Mouse (Mus musculus): ENCODE data around the gene Crtc2. TPM values are rescaled to one million over a fixed set of nuclear protein-coding genes. Genes with fewer than 3 reads are reported as not detected.

The Crtc2 gene
- polyA plus RNA-seq, 1 experiment from 2014 or later: 14.6 TPM

DNA sequence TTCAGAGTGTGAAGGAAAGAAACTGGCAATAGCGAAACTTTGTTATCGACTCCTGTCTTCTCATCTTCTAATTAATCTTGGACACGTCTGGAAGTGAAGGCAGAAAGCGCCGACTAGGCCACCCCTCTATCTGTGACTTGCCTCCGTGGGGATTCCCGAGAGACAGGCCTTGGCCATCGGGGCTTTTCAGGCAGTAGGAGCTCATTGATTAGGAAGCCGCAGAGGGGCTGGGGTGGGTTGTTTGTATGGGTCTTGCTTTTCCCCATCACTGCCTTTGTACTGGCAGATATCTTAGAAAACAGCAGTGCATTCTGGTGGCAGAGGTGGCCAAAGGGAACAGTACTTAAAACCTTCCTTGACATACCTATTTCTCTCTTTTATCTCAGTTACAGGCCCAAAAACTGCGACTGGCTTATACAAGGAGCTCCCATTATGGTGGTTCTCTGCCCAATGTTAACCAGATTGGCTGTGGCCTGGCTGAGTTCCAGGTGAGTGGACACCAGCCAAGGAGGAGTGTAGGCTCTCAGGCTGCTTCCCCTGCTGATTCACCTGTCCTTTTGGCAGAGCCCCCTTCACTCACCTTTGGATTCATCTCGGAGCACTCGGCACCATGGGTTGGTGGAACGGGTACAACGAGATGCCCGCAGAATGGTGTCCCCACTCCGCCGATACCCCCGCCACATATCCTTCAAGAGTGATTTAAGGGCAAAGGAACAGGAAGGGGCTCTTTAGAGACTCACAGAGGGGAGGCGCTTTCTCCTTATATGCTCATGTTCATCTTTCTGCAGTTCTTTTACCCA lies 3.0 kb downstream of the Crtc2 start:
- ATAC-seq (ENCODE audit: insufficient number of reproducible peaks, low FRiP score): no peak
- Histone ChIP-seq H3K4me1 (replicated peaks) (peaks cover 7% of the 10 kb centered on the region), H3K27me3 (replicated peaks) (no peaks in the 10 kb centered on the region), H3K9ac (no peak overlapping the region), H3K9me3 (replicated peaks) (no peaks in the 10 kb centered on the region), H3K4me3 (no peak overlapping the region), H3K36me3 (peaks cover 53% of the 10 kb centered on the region), H3K4me2 (no peak overlapping the region), H3K27ac (ENCODE audit: poor library complexity, severe bottlenecking) (no peak overlapping the region)
- 87% methylated on average over 19 of the region's 19 CpGs for WGBS

DNA sequence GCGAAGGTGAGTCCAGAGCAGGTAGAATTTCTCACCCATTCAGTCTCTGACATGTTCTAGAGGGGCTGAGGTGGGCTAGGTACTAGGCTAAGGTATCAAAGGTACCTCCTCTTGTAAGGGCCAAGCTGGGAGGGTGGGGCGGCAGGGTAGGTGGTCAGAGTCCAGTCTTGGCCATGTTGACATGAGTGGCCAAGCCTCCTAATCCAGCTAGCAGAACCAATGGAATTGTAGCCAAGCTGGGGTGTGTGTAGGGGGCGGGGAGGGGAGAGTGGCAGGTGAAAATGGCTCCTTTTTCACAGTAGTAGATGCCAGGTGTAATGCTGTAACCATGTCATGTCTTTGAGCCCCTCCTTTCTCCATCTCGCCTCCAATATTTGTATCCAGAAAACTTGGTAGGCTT lies 4.6 kb downstream of the Crtc2 start:
- no peak overlapping the region for H3K4me2 ChIP-seq
- 86% methylated on average over 4 of the region's 4 CpGs for WGBS
- H3K4me3 ChIP-seq: no peak overlapping the region
- H3K4me1 ChIP-seq (replicated peaks): peaks cover 7% of the 10 kb centered on the region
- peaks cover 69% of the 10 kb centered on the region for H3K36me3 ChIP-seq
- no peaks in the 10 kb centered on the region for H3K9me3 ChIP-seq (replicated peaks)
- H3K27ac ChIP-seq (ENCODE audit: poor library complexity, severe bottlenecking): no peak overlapping the region
- no peak for ATAC-seq (ENCODE audit: insufficient number of reproducible peaks, low FRiP score)
- no peaks in the 10 kb centered on the region for H3K27me3 ChIP-seq (replicated peaks)
- H3K9ac ChIP-seq: no peak overlapping the region

DNA sequence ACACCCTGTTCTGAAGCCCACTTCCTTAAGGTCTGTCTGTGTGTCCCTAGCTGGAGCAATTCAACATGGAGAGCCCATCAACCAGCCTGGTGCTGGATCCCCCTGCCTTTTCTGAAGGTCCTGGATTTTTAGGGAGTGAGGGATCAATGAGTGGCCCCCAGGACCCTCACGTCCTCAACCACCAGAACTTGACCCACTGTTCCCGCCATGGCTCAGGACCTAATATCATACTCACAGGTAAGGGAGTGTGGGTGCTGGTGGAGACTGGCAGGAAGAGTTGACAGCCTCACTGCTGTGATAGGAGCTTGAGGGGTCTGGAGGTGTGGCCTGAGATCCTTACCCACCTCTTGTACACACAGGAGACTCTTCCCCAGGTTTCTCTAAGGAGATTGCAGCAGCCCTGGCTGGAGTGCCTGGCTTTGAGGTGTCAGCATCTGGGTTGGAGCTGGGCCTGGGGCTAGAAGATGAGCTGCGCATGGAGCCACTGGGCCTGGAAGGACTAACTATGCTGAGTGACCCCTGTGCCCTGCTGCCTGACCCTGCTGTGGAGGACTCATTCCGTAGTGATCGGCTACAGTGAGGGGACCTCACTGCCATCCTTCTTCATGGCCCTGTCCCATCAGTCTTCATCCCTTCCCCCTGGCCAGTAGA lies 9.3 kb downstream of the Crtc2 start:
- Histone ChIP-seq H3K9me3 (replicated peaks) (no peaks in the 10 kb centered on the region), H3K27me3 (replicated peaks) (no peaks in the 10 kb centered on the region), H3K36me3 (peaks cover 56% of the 10 kb centered on the region), H3K27ac (ENCODE audit: poor library complexity, severe bottlenecking) (no peak overlapping the region), H3K4me1 (replicated peaks) (peaks cover 20% of the 10 kb centered on the region), H3K9ac (no peak overlapping the region), H3K4me2 (no peak overlapping the region), H3K4me3 (no peak overlapping the region)
- 88% methylated on average over 5 of the region's 5 CpGs for WGBS
- no peak for ATAC-seq (ENCODE audit: insufficient number of reproducible peaks, low FRiP score)

DNA sequence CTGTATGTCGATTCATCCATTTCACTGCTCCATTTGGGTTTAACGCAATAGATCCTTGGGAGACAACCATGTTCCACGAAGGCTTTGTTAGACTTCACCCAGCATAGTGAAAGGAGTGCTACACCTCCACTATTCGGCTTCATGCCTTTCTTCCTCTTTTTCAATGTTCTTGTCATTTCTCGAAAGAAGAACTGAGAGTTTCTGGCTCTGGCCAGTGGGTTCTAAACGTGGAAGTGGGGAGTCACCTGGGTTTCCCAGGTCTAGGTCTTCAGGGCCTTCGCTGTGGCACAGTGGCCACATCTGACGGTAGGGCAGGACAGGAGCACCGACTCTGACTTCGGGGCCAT lies 10.7 kb downstream of the Crtc2 start:
- ATAC-seq (ENCODE audit: insufficient number of reproducible peaks, low FRiP score): no peak
- WGBS: 32% methylated on average over 10 of the region's 10 CpGs
- Histone ChIP-seq H3K9me3 (replicated peaks) (no peaks in the 10 kb centered on the region), H3K27ac (ENCODE audit: poor library complexity, severe bottlenecking) (peak overlapping the region; percentile 98; the same call in 1 of the 2 replicates), H3K4me3 (peak overlapping the region; percentile 90), H3K9ac (peak overlapping the region; percentile 95; the same call in 1 of the 2 replicates), H3K4me1 (replicated peaks) (peaks cover 20% of the 10 kb centered on the region), H3K36me3 (peaks cover 50% of the 10 kb centered on the region), H3K4me2 (peak overlapping the region; percentile 78), H3K27me3 (replicated peaks) (no peaks in the 10 kb centered on the region)

DNA sequence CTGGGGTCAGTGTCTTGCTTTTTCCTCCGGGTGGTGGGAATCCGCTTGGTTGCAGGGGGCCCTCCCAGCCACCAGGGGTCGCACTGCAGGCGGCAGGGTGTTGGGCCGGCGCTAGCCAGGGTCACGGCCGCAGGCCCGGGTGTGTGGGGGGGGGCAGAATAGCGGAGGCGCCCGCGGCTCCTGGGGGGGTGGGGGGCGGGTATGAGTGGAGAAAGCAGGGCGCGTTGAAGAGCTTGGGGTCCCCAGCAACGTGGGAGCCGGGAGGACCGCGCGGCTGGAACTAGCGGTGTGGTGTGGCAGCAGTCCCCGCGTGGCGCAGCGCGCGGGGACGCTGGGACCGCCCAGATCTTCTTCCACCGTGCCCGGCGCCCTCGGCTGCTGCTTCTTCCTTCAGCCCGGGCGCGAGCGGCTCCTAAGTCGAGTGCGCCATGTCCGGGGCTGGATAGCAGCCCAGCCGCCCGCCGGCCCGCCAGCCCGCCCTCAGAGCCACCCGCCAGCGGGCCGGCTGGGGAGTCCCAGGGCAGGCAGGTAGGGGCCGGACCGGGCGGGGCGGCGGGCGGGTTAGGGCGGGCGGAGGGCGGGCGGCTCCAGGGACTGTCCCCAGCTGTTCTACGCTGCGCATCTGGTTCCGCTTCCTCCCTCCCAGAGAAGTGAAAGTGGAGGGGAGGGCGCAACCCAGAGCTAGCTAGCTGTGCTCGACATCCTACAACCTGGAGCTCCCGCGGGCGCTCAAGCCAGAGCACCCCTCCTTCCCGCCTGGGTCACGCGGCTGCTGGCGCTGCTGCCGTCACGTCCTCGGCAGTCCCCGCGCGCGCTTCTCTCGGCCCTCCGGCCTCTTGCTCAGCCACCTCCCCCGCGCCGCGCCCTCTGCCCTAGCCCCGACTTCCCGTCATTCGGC lies 11.3 kb downstream of the Crtc2 start, which contains the start of gene Dennd4b:
TSS of gene Dennd4b (plus strand) at position 152 of the 898 bp plus-strand sequence.
- peaks cover 20% of the 10 kb centered on the region for H3K4me1 ChIP-seq (replicated peaks)
- H3K4me3 ChIP-seq: peak within 1 kb of the TSS; percentile 90
- peak within 1 kb of the TSS; percentile 78 for H3K4me2 ChIP-seq
- WGBS: under 1% methylated on average over 82 of the region's 87 CpGs
- H3K27ac ChIP-seq (ENCODE audit: poor library complexity, severe bottlenecking): peak within 1 kb of the TSS; percentile 98
- peaks cover 49% of the 10 kb centered on the region for H3K36me3 ChIP-seq
- peak within 1 kb of the TSS; percentile 95 for H3K9ac ChIP-seq
- no peaks in the 10 kb centered on the region for H3K27me3 ChIP-seq (replicated peaks)
- no peaks in the 10 kb centered on the region for H3K9me3 ChIP-seq (replicated peaks)
- ATAC-seq (ENCODE audit: insufficient number of reproducible peaks, low FRiP score): peak; percentile 89

DNA sequence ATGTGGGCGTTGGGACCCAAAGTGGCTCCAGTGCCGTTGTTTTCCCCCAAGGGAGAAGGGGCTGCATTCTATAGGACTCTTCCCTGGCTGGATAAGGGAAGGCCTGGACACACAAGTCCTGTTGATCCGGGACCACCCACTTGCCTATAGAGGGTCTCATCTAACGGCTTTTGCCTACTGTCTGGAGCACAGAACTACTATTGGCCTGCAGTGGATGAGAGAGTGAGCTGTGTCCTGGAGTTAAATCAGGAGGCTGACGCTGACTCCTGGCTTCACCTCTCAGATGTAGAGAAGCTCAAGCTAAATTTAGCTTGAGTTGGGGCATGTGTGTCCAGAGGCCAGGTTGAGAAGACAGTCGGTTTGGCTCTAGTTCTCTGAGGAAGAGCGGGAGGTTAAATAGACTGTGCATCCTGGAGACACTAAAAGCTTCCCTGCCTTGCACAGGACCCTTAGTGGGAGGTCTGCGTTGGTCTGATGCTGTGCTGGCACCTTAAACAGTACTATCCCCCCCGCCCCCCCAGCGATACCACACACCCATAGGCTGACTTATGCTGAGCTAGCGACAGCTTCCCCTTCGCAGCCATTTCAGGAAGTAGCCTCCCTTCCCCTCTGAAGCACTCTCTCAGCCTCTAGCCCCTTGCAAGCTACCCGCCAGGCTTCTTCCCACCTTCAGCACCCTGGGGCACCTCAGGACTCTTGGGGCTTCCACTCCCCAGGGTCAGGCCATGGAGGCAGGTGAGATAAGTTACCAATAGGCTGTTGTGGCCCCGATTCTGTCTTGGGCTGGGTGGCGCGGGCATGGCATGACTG lies 12.2 kb downstream of the Crtc2 start:
- Histone ChIP-seq H3K4me1 (replicated peaks) (peaks cover 20% of the 10 kb centered on the region), H3K27ac (ENCODE audit: poor library complexity, severe bottlenecking) (peak overlapping the region; percentile 98), H3K9me3 (replicated peaks) (no peaks in the 10 kb centered on the region), H3K4me2 (peak overlapping the region; percentile 78), H3K4me3 (peak overlapping the region; percentile 90), H3K36me3 (peaks cover 49% of the 10 kb centered on the region), H3K27me3 (replicated peaks) (no peaks in the 10 kb centered on the region), H3K9ac (peak overlapping the region; percentile 95)
- WGBS: 12% methylated on average over 16 of the region's 16 CpGs
- peak; percentile 19 for ATAC-seq (ENCODE audit: insufficient number of reproducible peaks, low FRiP score)

DNA sequence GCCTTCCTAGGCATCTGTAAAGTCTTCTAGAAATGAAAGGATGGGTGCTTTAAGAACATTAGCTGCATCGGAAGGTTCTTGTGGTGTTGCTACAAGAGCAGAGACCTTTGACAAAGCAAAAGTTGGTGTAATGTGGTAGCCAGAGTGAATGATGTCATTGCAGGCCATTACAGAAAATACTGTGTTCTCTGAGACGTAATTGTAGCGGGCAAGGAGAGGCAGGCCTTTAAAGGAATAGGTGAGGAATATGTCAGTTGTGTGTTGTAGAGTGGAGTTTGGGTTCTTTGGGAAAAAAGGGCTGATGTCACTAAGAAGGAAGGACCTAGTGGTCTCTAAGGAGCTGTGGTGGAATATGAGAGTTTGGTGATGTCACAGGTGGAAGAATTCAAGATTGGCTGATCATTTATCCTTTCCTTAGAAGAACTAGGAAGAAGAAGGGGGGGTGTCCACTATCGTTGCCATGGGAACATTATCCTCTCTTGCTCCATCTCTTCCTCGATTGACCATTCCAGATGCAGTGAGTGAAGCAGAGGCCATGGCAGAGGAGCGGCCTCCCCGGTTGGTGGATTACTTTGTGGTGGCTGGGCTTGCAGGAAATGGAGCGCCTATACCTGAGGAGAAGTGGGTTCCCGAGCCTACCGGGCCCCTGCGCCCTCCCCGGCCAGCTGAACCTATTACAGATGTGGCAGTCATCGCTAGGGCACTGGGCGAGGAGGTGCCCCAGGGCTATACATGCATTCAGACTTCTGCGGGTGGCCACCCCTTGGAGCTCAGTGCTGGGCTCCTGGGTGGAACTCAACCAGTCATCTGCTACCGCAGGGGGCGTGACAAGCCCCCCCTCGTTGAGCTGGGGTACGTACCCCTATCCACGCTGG lies 13.2 kb downstream of the Crtc2 start:
- H3K27ac ChIP-seq (ENCODE audit: poor library complexity, severe bottlenecking): peak overlapping the region; percentile 98
- H3K9ac ChIP-seq: no peak overlapping the region
- no peak for ATAC-seq (ENCODE audit: insufficient number of reproducible peaks, low FRiP score)
- H3K4me2 ChIP-seq: peak overlapping the region; percentile 78
- H3K36me3 ChIP-seq: peaks cover 48% of the 10 kb centered on the region
- peaks cover 20% of the 10 kb centered on the region for H3K4me1 ChIP-seq (replicated peaks)
- H3K27me3 ChIP-seq (replicated peaks): no peaks in the 10 kb centered on the region
- WGBS: 92% methylated on average over 20 of the region's 20 CpGs
- H3K9me3 ChIP-seq (replicated peaks): no peaks in the 10 kb centered on the region
- no peak overlapping the region for H3K4me3 ChIP-seq

DNA sequence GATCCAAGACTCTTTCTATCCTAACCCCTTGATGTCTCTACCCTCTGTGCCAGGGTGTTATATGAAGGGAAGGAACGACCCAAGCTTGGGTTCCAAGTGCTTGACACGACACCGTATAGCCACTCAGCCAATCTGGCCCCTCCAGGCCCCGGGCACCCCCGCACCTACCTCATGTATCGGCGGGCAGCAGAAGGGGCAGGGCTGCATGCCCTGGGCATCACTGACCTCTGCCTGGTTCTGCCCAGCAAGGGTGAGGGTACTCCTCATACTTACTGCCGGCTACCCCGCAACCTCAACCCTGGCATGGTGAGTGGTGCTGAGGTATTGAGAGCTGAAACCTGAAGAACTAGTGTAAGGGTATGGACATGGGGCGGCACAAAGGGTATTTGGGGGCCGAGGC lies 14.2 kb downstream of the Crtc2 start:
- Histone ChIP-seq H3K4me1 (replicated peaks) (peaks cover 20% of the 10 kb centered on the region), H3K4me3 (no peak overlapping the region), H3K9me3 (replicated peaks) (no peaks in the 10 kb centered on the region), H3K27ac (ENCODE audit: poor library complexity, severe bottlenecking) (no peak overlapping the region), H3K27me3 (replicated peaks) (no peaks in the 10 kb centered on the region), H3K4me2 (no peak overlapping the region), H3K36me3 (peaks cover 48% of the 10 kb centered on the region), H3K9ac (no peak overlapping the region)
- 90% methylated on average over 11 of the region's 11 CpGs for WGBS
- no peak for ATAC-seq (ENCODE audit: insufficient number of reproducible peaks, low FRiP score)

DNA sequence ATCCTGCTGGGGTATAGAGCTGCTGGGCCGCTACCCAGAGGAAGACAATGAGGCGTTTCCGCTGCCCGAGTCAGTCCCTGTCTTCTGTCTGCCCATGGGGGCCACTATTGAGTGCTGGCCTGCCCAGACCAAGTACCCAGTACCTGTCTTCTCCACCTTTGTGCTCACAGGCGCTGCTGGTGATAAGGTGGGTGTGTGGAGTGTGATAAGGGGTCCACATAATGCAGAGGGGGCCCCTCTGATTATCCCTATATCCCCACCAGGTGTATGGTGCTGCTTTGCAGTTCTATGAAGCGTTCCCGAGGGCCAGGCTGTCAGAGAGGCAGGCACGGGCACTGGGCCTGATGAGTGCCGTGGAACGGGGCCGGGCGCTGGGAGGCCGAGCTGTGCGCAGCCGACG lies 15.0 kb downstream of the Crtc2 start:
- H3K36me3 ChIP-seq: peaks cover 49% of the 10 kb centered on the region
- H3K27me3 ChIP-seq (replicated peaks): no peaks in the 10 kb centered on the region
- peaks cover 20% of the 10 kb centered on the region for H3K4me1 ChIP-seq (replicated peaks)
- 87% methylated on average over 16 of the region's 16 CpGs for WGBS
- H3K9me3 ChIP-seq (replicated peaks): no peaks in the 10 kb centered on the region
- H3K4me3 ChIP-seq: no peak overlapping the region
- H3K4me2 ChIP-seq: no peak overlapping the region
- no peak overlapping the region for H3K9ac ChIP-seq
- no peak overlapping the region for H3K27ac ChIP-seq (ENCODE audit: poor library complexity, severe bottlenecking)
- no peak for ATAC-seq (ENCODE audit: insufficient number of reproducible peaks, low FRiP score)

DNA sequence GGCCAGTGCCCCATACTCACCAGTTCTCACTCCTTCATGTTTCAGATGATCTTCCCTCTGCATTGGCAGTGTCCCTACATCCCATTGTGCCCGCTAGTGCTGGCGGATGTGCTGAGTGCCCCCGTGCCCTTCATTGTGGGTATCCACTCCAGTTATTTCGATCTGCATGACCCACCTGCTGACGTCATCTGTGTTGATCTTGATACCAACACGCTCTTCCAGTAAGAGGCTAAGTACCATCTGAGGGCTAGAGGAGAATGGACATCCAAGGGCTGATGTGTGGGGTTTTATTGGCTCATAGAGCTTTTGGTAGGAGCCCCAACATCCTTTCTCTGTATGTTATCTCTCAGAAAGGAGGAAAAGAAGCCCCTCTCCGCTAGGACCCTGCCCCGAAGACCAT lies 16.8 kb downstream of the Crtc2 start:
- WGBS: 87% methylated on average over 8 of the region's 8 CpGs
- Histone ChIP-seq H3K9ac (no peak overlapping the region), H3K4me3 (no peak overlapping the region), H3K4me1 (replicated peaks) (peaks cover 13% of the 10 kb centered on the region), H3K9me3 (replicated peaks) (no peaks in the 10 kb centered on the region), H3K4me2 (no peak overlapping the region), H3K27ac (ENCODE audit: poor library complexity, severe bottlenecking) (no peak overlapping the region), H3K27me3 (replicated peaks) (no peaks in the 10 kb centered on the region), H3K36me3 (peaks cover 63% of the 10 kb centered on the region)
- no peak for ATAC-seq (ENCODE audit: insufficient number of reproducible peaks, low FRiP score)
